Mouse (Mus musculus): ENCODE results near the gene Dact1.

The Dact1 gene

DNA sequence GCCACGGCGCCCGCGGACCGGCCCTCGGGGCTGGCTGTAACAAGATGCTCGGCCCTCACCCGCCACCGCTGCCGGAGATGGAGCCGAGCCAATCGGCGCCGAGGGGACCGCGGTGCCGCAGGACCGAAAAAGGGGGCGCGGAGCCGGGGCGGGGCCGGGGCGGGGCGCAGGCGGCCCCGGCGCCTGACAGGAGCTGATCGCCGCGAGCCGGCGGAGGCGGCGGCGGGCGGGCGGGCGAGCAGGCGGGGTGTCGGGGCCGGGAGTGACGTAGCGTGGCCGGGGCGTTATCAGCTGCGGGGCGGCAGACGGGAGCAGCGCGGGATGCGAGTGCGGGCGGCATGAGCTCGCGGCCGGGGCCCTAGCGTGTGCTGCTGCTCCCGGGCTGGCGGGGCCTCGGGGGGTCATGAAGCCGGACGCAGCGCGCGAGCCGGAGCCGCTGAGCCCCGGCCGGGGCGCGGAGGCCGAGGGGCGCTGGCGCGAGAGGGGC, at the start of gene Dact1:
Gene Dact1, plus strand, starts transcription at position 304 of the 487 bp plus-strand sequence.
- peak; percentile 68 for DNase-seq (ENCODE audit: low spot score)

GRCm38 (mm10) chr12:71264211-71264610, 45.5 kb upstream of the Dact1 start:
- DNase-seq (ENCODE audit: low spot score), result no peak

DNA sequence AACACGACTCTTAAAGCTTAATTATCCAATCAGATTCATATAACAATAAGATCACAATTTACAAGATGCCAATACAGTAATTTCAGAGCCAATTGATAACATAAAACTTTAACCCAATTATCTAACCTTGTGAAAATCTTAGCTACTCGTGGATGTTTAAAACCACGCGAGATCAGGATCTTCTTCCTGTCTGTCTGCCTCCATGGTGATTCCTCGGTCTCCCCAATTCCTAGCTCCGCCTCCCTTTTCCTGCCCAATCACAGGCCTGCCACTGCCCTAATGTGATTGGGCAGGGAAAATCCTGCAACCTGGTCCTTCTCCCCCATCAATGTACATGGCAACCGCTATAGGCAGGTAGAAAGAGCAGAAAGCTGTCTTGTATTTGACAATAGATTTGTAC, 40.3 kb upstream of the Dact1 start:
- DNase-seq (ENCODE audit: low spot score), result no peak

GRCm38 (mm10) chr12:71271131-71271530, 38.6 kb upstream of the Dact1 start:
- no peak for DNase-seq (ENCODE audit: low spot score)

GRCm38 (mm10) chr12:71274519-71275237, 35.0 kb upstream of the Dact1 start:
- no peak for DNase-seq (ENCODE audit: low spot score)

GRCm38 (mm10) chr12:71275906-71276595, 33.6 kb upstream of the Dact1 start:
- DNase-seq (ENCODE audit: low spot score), result no peak

DNA sequence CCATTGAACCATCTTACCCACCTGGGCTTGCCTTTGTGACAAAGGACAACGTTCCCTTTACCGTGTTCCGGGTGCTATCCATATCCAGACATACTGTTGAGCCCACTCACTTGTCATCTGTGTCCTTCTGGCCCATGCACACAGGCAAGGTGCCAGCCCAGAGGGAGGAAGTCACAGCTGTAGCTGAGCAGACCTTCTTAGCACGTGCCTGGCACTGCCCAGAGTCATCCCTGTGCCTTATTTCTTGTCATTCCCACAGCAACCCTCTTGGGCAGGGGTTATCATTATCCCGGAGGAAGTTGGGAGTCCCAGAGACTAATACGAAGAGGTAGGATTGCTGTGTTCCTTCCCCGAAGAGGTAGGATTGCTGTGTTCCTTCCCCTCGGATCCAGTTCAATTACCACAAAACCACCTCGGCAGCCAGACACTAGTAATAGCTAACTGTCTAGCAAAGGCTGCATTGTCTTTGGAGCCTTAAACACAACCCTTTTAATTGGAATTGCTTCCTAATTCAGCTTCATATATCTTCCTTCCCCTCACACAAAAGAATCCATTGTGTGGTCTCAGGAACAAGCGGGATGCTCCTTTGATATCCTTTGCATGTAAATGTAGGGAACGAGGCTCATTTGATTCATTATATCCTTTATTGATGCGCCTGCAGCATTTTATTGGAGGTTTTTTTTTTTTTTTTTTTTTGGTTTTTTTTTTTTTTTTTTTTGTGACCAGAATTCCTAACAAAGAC, 30.0 kb upstream of the Dact1 start:
- no peak for DNase-seq (ENCODE audit: low spot score)

- DNase-seq (ENCODE audit: low spot score), result no peak
These were observed 28.4 kb upstream of the Dact1 start for GRCm38 (mm10) chr12:71281201-71281768.

DNA sequence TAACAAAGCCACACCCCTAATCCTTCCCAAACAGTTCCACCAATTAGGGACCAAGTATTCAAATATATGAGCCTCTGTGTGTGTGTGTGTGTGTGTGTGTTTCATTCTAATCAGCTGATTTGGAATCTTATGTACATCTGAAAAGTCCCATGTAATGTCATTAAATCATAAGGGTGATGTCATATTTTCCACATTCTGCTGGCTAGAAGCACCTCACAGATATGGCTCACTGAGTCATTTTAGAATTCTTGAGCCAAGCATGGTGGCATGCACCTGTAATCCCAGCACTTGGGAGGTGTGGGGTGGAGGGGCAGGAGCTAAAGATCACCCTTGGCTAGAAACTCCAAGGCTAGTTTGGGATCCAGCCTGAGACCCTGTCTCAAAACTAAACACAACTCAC, 24.3 kb upstream of the Dact1 start:
- DNase-seq (ENCODE audit: low spot score), result no peak

DNA sequence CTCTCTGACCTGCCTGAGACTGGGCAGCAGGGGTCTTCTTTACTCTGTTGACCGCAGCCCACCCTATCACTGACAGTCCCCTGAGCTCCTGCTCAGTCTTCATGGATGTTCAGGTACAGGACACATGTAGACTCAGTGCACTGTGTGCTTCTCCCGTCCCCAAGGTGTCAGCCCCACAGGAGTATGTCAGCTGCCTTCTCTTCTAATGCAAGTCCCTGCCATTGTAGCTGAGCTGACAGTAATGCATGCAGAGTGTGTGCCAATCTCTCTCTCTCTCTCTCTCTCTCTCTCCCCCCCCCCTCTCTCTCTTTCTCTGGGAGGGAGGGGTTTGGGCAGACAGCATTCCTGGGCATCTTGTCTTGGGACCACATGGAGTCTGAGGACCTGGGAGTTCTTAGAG, 19.2 kb upstream of the Dact1 start:
- DNase-seq (ENCODE audit: low spot score), result no peak

DNA sequence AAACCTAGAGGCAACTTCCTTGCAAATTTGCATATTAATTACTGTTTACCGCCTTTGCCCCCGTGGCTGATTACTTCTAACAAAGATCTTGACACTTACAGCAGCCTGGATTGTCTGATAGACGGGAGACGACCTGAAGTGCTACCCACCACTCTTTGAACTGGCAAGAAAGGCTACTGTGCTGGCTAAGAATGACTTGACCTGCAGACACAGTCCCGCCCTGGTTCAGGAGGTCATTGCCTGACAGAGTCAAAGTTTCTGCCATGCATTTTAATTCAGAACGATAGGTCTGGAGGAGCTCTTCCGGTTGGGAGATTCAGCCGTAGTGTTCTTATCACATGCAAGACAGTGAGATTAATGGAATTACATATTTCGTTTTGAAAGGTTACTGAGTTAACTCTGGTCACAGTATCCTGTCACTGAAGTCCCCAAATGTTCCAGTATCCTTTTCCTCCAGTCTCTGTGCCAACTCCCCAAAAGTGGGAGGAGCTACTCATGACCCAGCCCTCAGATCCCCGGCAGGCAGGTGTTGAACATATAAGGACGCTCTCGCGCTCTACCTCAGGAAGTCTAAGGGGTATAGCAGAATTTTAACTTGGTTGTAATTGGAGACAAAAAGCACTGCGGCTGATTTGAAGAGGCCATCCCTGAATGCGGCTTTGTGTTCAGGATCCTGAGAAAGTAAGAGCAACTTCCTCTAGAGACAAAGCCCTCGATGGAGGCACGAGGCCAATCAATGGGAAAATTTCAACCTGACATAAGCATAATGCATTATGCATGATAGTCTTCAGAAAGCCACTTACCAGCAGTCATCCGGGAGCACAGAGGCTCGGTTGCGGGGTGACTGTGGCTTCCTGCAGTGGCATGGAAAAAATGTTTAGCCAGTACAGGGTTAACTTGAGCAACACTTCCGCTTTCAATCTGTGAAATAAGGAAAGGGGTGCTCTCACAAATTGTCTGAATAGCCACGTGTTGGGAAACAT, 15.4 kb upstream of the Dact1 start:
- DNase-seq (ENCODE audit: low spot score), result no peak

GRCm38 (mm10) chr12:71296849-71297535, 12.7 kb upstream of the Dact1 start:
- DNase-seq (ENCODE audit: low spot score), result no peak

DNA sequence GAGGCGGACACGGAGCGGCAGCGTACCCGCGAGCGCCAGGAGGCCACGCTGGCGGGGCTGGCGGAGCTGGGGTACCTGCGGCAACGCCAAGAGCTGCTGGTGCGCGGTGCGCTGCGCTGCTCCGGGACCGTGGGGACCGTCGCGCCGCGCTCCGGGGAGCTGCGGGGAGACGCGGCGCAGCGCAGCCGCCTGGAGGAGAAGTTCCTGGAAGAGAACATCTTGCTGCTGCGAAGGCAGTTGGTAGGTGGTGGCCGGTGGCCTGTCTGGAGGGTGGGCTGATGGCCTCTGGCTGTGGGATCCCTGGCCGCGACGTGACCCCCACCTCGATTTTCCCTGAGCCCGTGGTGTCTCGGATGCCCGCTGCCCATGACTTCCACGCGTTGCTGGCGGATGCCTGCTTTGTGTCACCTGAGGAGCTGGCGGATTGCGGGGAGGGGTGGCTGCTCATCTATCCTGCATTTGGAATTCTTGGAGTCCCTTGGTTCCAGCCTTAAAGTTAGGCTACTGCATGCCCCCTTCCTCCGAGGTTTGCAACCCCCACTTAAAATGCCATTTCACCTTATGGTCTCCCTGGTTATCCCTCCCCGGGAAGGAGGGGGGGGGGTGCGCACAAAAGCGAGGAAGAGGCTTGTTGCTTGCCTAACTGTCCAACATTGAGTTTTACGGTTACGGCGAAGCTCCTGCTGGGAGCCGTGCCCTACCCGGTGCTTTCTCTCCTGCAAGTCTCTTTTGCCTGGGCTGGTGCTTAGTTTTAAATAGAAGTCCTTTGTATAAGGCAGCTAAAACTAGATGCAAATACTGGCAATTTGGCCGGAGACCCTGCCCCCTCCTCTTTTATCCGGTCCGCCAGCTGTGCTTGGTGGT, 616 bp downstream of the Dact1 start:
- DNase-seq (ENCODE audit: low spot score), result no peak

DNA sequence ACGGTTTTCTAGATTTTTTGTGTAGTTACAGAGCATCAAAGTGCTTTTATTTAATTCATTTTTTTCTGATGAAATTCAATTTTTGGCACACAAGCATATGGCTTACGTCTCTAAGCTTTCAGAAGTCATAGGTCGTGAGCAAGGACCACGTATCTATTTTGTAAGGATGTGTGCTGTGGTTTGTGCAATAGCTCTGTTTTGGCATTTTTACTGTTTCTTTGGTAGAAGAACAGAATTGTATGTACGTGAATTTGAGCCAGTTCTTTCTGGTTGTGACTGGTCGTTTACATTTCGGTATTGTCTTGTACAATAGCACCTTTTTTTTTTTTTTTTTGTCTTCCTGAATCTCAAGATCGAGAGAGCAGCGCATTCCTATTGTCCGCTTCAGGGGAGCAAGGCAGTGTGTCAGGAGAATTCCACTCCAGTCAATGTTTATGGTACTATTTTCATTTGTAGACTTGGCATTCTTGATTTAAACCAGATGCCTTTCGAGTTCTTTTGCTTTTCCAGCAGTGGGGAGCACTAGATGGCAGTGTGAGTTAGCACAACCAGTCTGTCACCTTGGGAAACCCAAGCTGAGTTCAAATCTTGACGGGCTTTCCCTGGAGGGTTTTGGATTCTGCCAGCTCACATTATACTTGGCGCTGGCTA, 1.7 kb downstream of the Dact1 start:
- peak; percentile 50 for DNase-seq (ENCODE audit: low spot score)

DNA sequence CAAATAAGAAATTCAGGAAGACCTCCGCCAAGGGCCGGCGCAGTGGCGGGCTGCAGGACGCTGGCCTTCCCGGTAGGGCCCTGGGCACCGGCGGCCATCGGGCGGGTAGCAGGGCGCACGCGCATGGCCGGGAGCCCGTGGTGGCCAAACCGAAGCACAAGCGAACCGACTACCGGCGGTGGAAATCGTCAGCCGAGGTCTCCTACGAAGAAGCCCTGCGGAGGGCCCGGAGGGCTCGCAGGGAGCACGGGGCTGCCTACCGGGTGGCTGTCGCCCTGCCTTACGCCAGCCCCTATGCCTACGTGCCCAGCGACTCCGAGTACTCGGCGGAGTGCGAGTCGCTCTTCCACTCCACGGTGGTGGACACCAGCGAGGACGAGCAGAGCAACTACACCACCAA, 8.6 kb downstream of the Dact1 start:
- DNase-seq (ENCODE audit: low spot score), result no peak

GRCm38 (mm10) chr12:71319536-71319935, 9.9 kb downstream of the Dact1 start:
- DNase-seq (ENCODE audit: low spot score), result no peak

DNA sequence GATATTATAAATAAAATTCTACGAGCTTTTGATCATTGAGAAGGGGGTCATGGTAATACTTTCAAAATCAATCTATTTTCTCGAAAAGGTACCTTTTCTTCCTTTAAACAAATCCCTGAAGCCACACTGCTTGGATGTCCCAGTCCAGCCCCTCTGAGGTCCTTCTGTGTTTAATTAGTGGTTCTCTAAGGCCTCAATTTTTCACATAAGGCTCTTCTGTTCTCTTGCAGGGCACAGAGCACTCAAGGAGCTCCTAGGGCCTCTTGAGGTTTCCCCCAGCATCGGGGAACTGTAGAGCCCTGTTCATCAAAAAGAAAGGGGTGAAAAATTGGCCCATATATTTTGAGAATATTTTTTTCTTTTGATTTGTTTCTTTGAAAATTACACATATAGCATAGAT, 23.0 kb downstream of the Dact1 start:
- DNase-seq (ENCODE audit: low spot score), result no peak

GRCm38 (mm10) chr12:71333561-71333960, 23.9 kb downstream of the Dact1 start:
- DNase-seq (ENCODE audit: low spot score), result no peak

DNA sequence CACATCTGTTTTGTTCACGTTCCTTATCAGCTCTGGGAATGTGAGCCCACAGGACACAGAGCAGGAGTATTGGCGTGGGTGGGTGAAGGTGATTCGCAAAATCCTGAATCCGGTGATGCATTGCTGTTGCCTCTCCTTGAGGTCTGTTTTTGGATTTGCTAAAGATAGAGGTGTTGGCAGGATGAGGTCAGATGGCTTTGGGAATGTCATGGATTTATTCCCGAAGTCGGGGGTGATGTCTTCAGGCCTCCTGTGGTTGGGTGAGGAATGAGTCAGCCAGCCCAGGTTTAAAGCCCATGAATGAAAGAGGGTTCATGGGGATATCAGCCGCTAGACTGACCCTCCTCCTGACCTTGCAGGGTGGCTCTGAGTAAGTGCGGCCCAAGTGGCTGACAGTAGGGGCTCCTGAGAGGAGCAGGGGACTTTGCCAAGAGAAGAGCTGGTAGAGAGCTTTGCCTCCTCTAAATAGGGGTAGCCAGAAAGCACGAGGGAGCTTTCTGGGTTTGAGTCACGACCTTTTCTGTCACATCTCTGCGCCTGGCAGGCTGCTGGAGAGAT, 27.4 kb downstream of the Dact1 start:
- no peak for DNase-seq (ENCODE audit: low spot score)

All from urinary bladder, postnatal 14 days (tissue).